Mouse (Mus musculus): ENCODE data around the gene Tm9sf4.

The Tm9sf4 gene

DNA sequence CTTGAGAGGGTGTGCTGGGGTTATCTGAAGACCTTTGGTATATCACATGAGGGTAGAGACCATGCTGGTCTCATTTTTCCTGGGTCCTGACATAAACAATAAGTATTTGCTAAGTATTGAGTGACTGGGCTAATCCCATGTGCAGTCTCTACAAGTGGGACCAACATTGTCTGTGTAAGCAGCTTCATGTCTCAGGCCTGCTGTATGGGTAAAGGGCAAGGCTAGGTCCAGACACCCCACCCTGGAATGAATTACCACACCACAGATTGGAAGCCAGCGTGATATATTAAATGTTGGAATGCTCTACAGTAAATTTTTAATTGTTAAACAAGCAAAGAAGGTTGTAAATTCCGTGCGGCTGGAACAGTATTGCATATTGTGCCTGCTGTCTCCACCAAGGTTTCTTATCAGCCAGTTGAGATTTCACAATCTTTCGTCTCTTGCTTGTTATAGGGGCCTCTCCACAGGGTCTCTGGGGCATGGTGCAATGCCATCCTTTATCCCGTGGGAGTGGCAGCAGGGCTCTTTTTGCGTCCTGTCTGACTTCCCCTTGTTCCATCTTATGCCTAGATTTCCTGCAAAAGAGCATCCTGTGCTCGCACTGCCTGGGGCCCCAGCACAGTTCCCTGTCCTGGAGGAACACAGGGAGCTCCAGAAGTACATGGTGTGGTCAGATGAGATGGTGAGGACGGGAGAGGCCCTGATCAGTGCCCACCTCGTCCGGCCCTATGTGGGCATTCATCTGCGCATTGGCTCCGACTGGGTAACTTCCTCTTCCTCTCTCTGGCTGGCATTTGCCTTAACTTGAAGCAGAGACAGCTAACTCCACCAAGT, 98.1 kb downstream of the Tm9sf4 start:
- DNase-seq (ENCODE audit: low read depth, low spot score), result no peak
